Mouse (Mus musculus) liver, embryonic 14.5 days (tissue): ENCODE results near the gene Nup205.
"Not testable (repeated sequence)": the region's sequence is repeated elsewhere in the genome, so short reads cannot be mapped to it uniquely, and the experiment has no call there.

Experiments used
- CTCF ChIP-seq: IDR thresholded peaks from 2 replicates; pipeline ENCODE4 v1.5.1; 2016; ENCODE audit warnings: antibody characterized with exemption, low read depth, control low read depth
- EP300 ChIP-seq: IDR thresholded peaks from 2 replicates; pipeline ENCODE4 v1.6.1; 2016; ENCODE audit warnings: antibody characterized with exemption, low read depth

GRCm38 (mm10) chr6:35172028-35172427 is 5.2 kb upstream of the Nup205 start:
- TF ChIP-seq CTCF: peak; percentile 42; the same call in 1 of the 2 replicates
- not testable (repeated sequence) for TF ChIP-seq EP300
